ENCODE assay signal across 8 mouse cellular contexts in genomic region chr17:49756862-49757261, GRCm38 (mm10).
DNase-seq lines count a peak whose midpoint lies in the region; ATAC-seq and TF ChIP-seq lines count a peak whose summit lies in the region.

No protein-coding gene starts in this region.

- H3K4me1 ChIP-seq in kidney, postnatal 0 days (replicated peaks; ENCODE audit: insufficient read depth, low read length) = no peaks in the 10 kb centered on the region

- 71% methylated on average over 19 of the region's 19 CpGs for WGBS in kidney, postnatal 0 days

- H3K27ac ChIP-seq in kidney, postnatal 0 days = no peak overlapping the region

- H3K4me3 ChIP-seq in kidney, postnatal 0 days (replicated peaks; ENCODE audit: low read depth, low read length) = no peak overlapping the region

- TF ChIP-seq CTCF in kidney, postnatal 0 days (IDR thresholded peaks at IDR 0.05; ENCODE audit: low read depth) = no peak

- ATAC-seq in kidney, postnatal 0 days (replicated peaks; ENCODE audit: low FRiP score, low read depth) = no peak

- DNase-seq in cerebellum, postnatal 25 days = peak; percentile 16 to 21
- DNase-seq in cerebellum, adult 8-10 months = no peak
- peak; percentile 33 for DNase-seq in kidney, postnatal 0 days (ENCODE audit: low spot score)
- DNase-seq in kidney, postnatal 36 days = no peak
- peak; percentile 26 for DNase-seq in brain, adult 2 months (ENCODE audit: low read depth, low spot score)
- DNase-seq in lung, postnatal 10 days = peak; percentile 73
- no peak for DNase-seq in layer of hippocampus, postnatal 36 days
- DNase-seq in spleen, postnatal 36 days (ENCODE audit: low spot score in 2 of 2) = no peak

- H3K4me2 ChIP-seq in kidney, postnatal 0 days (ENCODE audit: low read length) = no peak overlapping the region

- H3K9ac ChIP-seq in kidney, postnatal 0 days (ENCODE audit: low read depth, low read length) = no peak overlapping the region

- H3K9me3 ChIP-seq in kidney, postnatal 0 days (replicated peaks; ENCODE audit: low read length) = no peaks in the 10 kb centered on the region

- H3K36me3 ChIP-seq in kidney, postnatal 0 days (ENCODE audit: insufficient read depth, low read length) = no peaks in the 10 kb centered on the region

- H3K27me3 ChIP-seq in kidney, postnatal 0 days (ENCODE audit: insufficient read depth, low read length) = no peaks in the 10 kb centered on the region

Comparison
In these comparisons a context has a peak if more than half of its experiments do, and no peak if none do; other contexts are left out.
1. DNase-seq: peak in cerebellum, postnatal 25 days (2 of 2), kidney, postnatal 0 days (single experiment), brain, adult 2 months (single experiment) and lung, postnatal 10 days (single experiment); none in cerebellum, adult 8-10 months (single experiment), kidney, postnatal 36 days (0 of 2), layer of hippocampus, postnatal 36 days (0 of 2) and spleen, postnatal 36 days (0 of 2).